Mouse (Mus musculus) heart, postnatal 14 days (tissue): Measurements from ENCODE around the gene Gm5269. TPM values are rescaled to one million over a fixed set of nuclear protein-coding genes. Genes with fewer than 3 reads are reported as not detected.

Experiments used
- DNase-seq, 2 experiments: peaks; one replicate each; pipeline ENCODE4 v3.0.0; 2021 to 2022
- intact Hi-C: fragments of 180-260 bp; cut with DNase I; formaldehyde crosslinking; loops from one replicate; pipeline ENCODE4 v1.15.1; 2025
- long read RNA-seq, 2 experiments: library from polyadenylated mRNA; stranded (forward); transcript quantifications; one replicate each; pipeline ENCODE4 v2.0.0; 2021
- total RNA-seq, 2 experiments: library from RNA; stranded (reverse); gene quantifications; 2 replicates each; pipeline ENCODE4 v1.2.3; 2021

Gene Gm5269
- not detected for total RNA-seq
- long read RNA-seq, experiment 1: 0 reads
- long read RNA-seq, experiment 2: 0 reads

GRCm38 (mm10) chr1:45890173-45890572, at the start of gene Gm5269:
Gm5269 (minus strand) TSS chr1:45890273.
- no peak for DNase-seq
- intact Hi-C loops: no loop called here

GRCm38 (mm10) chr1:45931127-45931526, 41.1 kb upstream of the Gm5269 start:
- DNase-seq: no peak
- intact Hi-C loops: loop anchor here (2.0 kb wide), 1 partner anchor 106 kb away; no protein-coding TSS in a partner anchor

GRCm38 (mm10) chr1:45926911-45927310, 36.8 kb upstream of the Gm5269 start:
- intact Hi-C loops: no loop called here
- DNase-seq: no peak

GRCm38 (mm10) chr1:45926393-45926763, 36.3 kb upstream of the Gm5269 start, which contains the start of gene Slc40a1:
Slc40a1 (minus strand) TSS chr1:45926523.
- no peak for DNase-seq
- intact Hi-C loops: no loop called here

GRCm38 (mm10) chr1:45925500-45926392, 35.7 kb upstream of the Gm5269 start:
- intact Hi-C loops: no loop called here
- peak; percentile 88 to 89 for DNase-seq

GRCm38 (mm10) chr1:45925131-45925499, 35.0 kb upstream of the Gm5269 start:
- no peak for DNase-seq
- intact Hi-C loops: no loop called here

- intact Hi-C loops: no loop called here
- DNase-seq: no peak
These were observed 34.4 kb upstream of the Gm5269 start for GRCm38 (mm10) chr1:45924516-45924915.

- no peak for DNase-seq
- intact Hi-C loops: no loop called here
These were observed 33.2 kb upstream of the Gm5269 start for GRCm38 (mm10) chr1:45923306-45923705.

GRCm38 (mm10) chr1:45920703-45921102, 30.6 kb upstream of the Gm5269 start:
- intact Hi-C loops: no loop called here
- no peak for DNase-seq

GRCm38 (mm10) chr1:45919752-45920151, 29.7 kb upstream of the Gm5269 start:
- no peak for DNase-seq
- intact Hi-C loops: no loop called here

GRCm38 (mm10) chr1:45917136-45917803, 27.2 kb upstream of the Gm5269 start:
- no peak for DNase-seq
- intact Hi-C loops: no loop called here

- no peak for DNase-seq
- intact Hi-C loops: no loop called here
These were observed 26.1 kb upstream of the Gm5269 start for GRCm38 (mm10) chr1:45916174-45916573.

- intact Hi-C loops: no loop called here
- DNase-seq: no peak
These were observed 24.2 kb upstream of the Gm5269 start for GRCm38 (mm10) chr1:45914236-45914635.

GRCm38 (mm10) chr1:45905107-45905821, 15.2 kb upstream of the Gm5269 start:
- intact Hi-C loops: no loop called here
- DNase-seq: peak; percentile 28 to 51

GRCm38 (mm10) chr1:45904161-45904560, 14.1 kb upstream of the Gm5269 start:
- intact Hi-C loops: no loop called here
- no peak for DNase-seq

GRCm38 (mm10) chr1:45898044-45898443, 8.0 kb upstream of the Gm5269 start:
- intact Hi-C loops: no loop called here
- DNase-seq: no peak

GRCm38 (mm10) chr1:45894168-45894912, 4.3 kb upstream of the Gm5269 start:
- DNase-seq: peak; percentile 16 to 35
- intact Hi-C loops: no loop called here

GRCm38 (mm10) chr1:45891986-45892385, 1.9 kb upstream of the Gm5269 start:
- intact Hi-C loops: no loop called here
- no peak for DNase-seq

- intact Hi-C loops: no loop called here
- DNase-seq: no peak
These were observed 3.3 kb downstream of the Gm5269 start for GRCm38 (mm10) chr1:45886800-45887199.

- no peak for DNase-seq
- intact Hi-C loops: no loop called here
These were observed 6.7 kb downstream of the Gm5269 start for GRCm38 (mm10) chr1:45883378-45883777.
